Mouse (Mus musculus): ENCODE data around the gene Gm47955. TPM values are rescaled to one million over a fixed set of nuclear protein-coding genes. Genes with fewer than 3 reads are reported as not detected.

Gene Gm47955
- polyA plus RNA-seq, 1 experiment = not detected

- no peak overlapping the region for H3K4me3 ChIP-seq
- no peak for TF ChIP-seq POLR2A (IDR thresholded peaks at IDR 0.05; ENCODE audit: insufficient read length, low read depth)
- TF ChIP-seq SRF (IDR thresholded peaks at IDR 0.05; ENCODE audit: control insufficient read depth, insufficient read length, low read depth) = no peak
- TF ChIP-seq MYOD1 (IDR thresholded peaks at IDR 0.05; ENCODE audit: control insufficient read depth in 1 of 3, insufficient read length in 2 of 3, low read depth in 2 of 3) = no peak
- no peak for TF ChIP-seq MAX (IDR thresholded peaks at IDR 0.05; ENCODE audit: low read depth)
- no peak for TF ChIP-seq POLR2AphosphoS2 (IDR thresholded peaks at IDR 0.05; ENCODE audit: insufficient read length, low read depth)
- no peak for TF ChIP-seq TCF12 (IDR thresholded peaks at IDR 0.05; ENCODE audit: insufficient read depth, poor library complexity, severe bottlenecking)
- TF ChIP-seq E2F4 (IDR thresholded peaks at IDR 0.05; ENCODE audit: insufficient read depth) = no peak
- no peak for TF ChIP-seq TCF3 (IDR thresholded peaks at IDR 0.05; ENCODE audit: insufficient read length, low read depth)
- no peak for TF ChIP-seq CEBPB (IDR thresholded peaks at IDR 0.05; ENCODE audit: insufficient read depth, poor library complexity, severe bottlenecking)
- TF ChIP-seq MYOG (IDR thresholded peaks at IDR 0.05; ENCODE audit: control insufficient read depth in 1 of 3, insufficient read depth in 1 of 3, insufficient read length in 2 of 3, low read depth in 2 of 3) = no peak
- no peak for TF ChIP-seq USF1 (IDR thresholded peaks at IDR 0.05; ENCODE audit: low read depth)
- TF ChIP-seq REST (IDR thresholded peaks at IDR 0.05; ENCODE audit: insufficient read depth, insufficient read length) = no peak
- no peak overlapping the region for H3ac ChIP-seq (ENCODE audit: control insufficient read depth, insufficient read length)
- H3K4me2 ChIP-seq (ENCODE audit: low read depth) = no peak overlapping the region
- peaks cover 19% of the 10 kb centered on the region for H3K27me3 ChIP-seq (ENCODE audit: control insufficient read depth, insufficient read depth, insufficient read length)
- H3K36me3 ChIP-seq (ENCODE audit: control insufficient read depth, insufficient read depth) = no peaks in the 10 kb centered on the region
- no peaks in the 10 kb centered on the region for H3K79me2 ChIP-seq (ENCODE audit: control insufficient read depth, insufficient read depth)
These were observed 46.4 kb downstream of the Gm47955 start for GRCm38 (mm10) chr1:83006218-83007179.

GRCm38 (mm10) chr1:83007471-83007870 is 47.4 kb downstream of the Gm47955 start:
- Histone ChIP-seq H3K79me2 (ENCODE audit: control insufficient read depth, insufficient read depth) (no peaks in the 10 kb centered on the region), H3K27me3 (ENCODE audit: control insufficient read depth, insufficient read depth, insufficient read length) (peaks cover 19% of the 10 kb centered on the region), H3K36me3 (ENCODE audit: control insufficient read depth, insufficient read depth) (no peaks in the 10 kb centered on the region), H3ac (ENCODE audit: control insufficient read depth, insufficient read length) (no peak overlapping the region), H3K4me2 (ENCODE audit: low read depth) (no peak overlapping the region), H3K4me3 (no peak overlapping the region)
- TF ChIP-seq CEBPB (IDR thresholded peaks at IDR 0.05; ENCODE audit: insufficient read depth, poor library complexity, severe bottlenecking) (no peak), MAX (IDR thresholded peaks at IDR 0.05; ENCODE audit: low read depth) (no peak)

Other genes with a start within 250 kb of the Gm47955 start
- 121 TPM for gene Mff, start 235.4 kb upstream of the Gm47955 start, polyA plus RNA-seq (2012; fragmentation: generic; extraction: Trizol)
- gene Tm4sf20, start 191.8 kb upstream of the Gm47955 start, polyA plus RNA-seq (2012; fragmentation: generic; extraction: Trizol) = not detected
- gene Gm47791, start 189.0 kb upstream of the Gm47955 start, polyA plus RNA-seq (2012; fragmentation: generic; extraction: Trizol) = not detected
- gene Agfg1, start 120.8 kb upstream of the Gm47955 start, polyA plus RNA-seq (2012; fragmentation: generic; extraction: Trizol) = 21.7 TPM
- gene A030005L19Rik, start 47.0 kb upstream of the Gm47955 start, polyA plus RNA-seq (2012; fragmentation: generic; extraction: Trizol) = not detected
- gene A030014E15Rik, start 35.4 kb upstream of the Gm47955 start, polyA plus RNA-seq (2012; fragmentation: generic; extraction: Trizol) = not detected
- not detected for gene Gm6217, start 28.9 kb upstream of the Gm47955 start, polyA plus RNA-seq (2012; fragmentation: generic; extraction: Trizol)
- not detected for gene A030003K21Rik, start 16.9 kb upstream of the Gm47955 start, polyA plus RNA-seq (2012; fragmentation: generic; extraction: Trizol)
- gene Gm7544, start 4.3 kb upstream of the Gm47955 start, polyA plus RNA-seq (2012; fragmentation: generic; extraction: Trizol) = not detected
- gene Gm47959, start 40.3 kb downstream of the Gm47955 start, polyA plus RNA-seq (2012; fragmentation: generic; extraction: Trizol) = not detected
- gene Slc19a3, start 78.2 kb downstream of the Gm47955 start, polyA plus RNA-seq (2012; fragmentation: generic; extraction: Trizol) = 0.07 TPM
- not detected for gene Krtap28-10, start 82.2 kb downstream of the Gm47955 start, polyA plus RNA-seq (2012; fragmentation: generic; extraction: Trizol)
- gene Gm47969, start 84.6 kb downstream of the Gm47955 start, polyA plus RNA-seq (2012; fragmentation: generic; extraction: Trizol) = not detected
- gene A030005K14Rik, start 99.1 kb downstream of the Gm47955 start, polyA plus RNA-seq (2012; fragmentation: generic; extraction: Trizol) = not detected
- gene Krtap28-13, start 100.6 kb downstream of the Gm47955 start, polyA plus RNA-seq (2012; fragmentation: generic; extraction: Trizol) = not detected
- not detected for gene Ccl20, start 156.5 kb downstream of the Gm47955 start, polyA plus RNA-seq (2012; fragmentation: generic; extraction: Trizol)
- not detected for gene Daw1, start 199.5 kb downstream of the Gm47955 start, polyA plus RNA-seq (2012; fragmentation: generic; extraction: Trizol)

Data from myocyte (in vitro differentiated cells).